Mouse (Mus musculus) fibroblast of lung, adult 2 months (primary cell): ENCODE results near the gene Zfp536.

Experiments
- DNase-seq: peaks from one replicate; pipeline ENCODE4 v3.0.0-alpha.2; 2011; ENCODE audit warnings: low read depth

Zfp536 gene

DNA sequence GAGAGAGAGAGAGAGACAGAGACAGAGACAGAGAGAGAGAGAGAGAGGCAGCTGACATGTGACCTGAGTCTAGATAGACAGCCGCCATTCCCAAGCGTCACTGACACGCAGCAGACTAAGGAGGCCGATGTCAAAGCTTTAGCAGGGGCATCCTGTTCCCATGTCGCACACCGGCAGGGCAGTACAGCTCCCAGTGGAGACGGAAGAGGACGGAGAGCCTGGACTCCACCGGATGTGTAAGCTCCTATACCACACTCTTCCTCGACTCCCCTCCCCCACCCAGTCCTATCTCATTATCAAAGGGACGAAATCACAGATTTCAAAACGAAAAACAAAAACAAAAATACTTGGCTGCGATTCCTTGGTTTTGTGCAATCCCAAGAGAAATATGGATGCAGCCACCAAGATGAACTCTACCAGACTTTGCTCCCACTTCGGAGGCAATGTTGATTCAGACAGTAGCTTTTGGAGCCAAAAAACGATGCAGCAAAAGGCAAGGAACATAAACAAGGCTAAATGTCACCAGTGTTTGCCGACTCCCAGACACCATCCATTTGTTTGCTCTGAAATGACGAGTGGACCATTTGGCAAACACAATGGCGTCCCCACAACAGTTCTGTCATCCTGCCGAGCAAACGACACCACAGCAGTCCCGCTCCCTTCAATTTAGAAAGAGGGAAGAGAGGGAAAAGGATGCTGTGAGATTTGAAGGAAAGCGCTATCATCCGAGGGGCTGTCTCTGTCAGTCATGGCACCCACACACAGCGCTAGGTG is 299.9 kb downstream of the Zfp536 start:
- DNase-seq: no peak

GRCm38 (mm10) chr7:37471726-37472125 is 301.7 kb downstream of the Zfp536 start:
- DNase-seq: no peak

GRCm38 (mm10) chr7:37466477-37467243 is 306.8 kb downstream of the Zfp536 start:
- no peak for DNase-seq

DNA sequence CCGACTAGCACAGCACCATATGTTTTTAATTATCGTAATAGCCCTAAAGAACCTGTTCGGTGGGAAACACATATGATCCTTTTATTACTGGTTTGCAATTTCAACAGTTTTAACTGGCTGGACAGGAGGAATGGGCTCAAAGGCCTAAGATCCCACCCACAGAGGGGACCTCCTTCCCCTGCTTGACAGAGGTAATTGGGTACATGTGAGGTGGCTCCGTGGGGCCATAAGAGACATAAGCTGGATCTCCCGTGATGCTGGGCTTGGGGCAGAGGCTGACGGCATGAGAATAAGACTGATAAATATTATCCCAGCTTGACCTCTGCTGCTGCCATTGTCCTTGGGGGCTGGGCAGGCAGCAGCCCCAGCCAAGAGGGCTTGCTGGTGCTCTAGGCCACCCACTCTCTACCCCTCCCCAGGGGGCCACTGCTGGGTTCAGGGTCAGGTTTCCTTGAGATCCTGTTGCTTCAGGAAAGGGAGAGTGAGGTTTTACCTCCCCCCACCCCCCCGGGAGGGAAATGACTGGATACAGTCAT is 309.2 kb downstream of the Zfp536 start:
- DNase-seq: no peak

DNA sequence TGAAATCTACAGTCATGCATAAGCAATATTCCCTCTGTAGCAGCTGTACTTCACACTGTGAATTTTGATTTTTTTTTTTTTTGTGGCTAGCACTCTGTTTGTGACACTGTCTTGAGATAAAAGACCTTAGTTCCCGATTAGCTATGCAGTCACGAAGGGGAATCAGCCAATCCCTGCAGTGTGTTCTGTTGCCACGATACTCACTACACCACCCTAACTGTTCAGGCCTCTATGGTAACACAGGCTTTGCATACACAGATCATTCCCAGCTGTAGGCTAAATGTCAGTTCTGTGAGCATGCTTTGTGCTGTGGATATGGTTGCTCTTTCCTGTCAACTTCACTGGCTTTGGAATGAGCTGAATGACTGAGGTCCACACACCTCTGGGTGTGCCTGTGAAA is 325.9 kb downstream of the Zfp536 start:
- no peak for DNase-seq

GRCm38 (mm10) chr7:37439912-37440311 is 333.5 kb downstream of the Zfp536 start:
- DNase-seq: no peak

GRCm38 (mm10) chr7:37439117-37439844 is 334.2 kb downstream of the Zfp536 start:
- no peak for DNase-seq

DNA sequence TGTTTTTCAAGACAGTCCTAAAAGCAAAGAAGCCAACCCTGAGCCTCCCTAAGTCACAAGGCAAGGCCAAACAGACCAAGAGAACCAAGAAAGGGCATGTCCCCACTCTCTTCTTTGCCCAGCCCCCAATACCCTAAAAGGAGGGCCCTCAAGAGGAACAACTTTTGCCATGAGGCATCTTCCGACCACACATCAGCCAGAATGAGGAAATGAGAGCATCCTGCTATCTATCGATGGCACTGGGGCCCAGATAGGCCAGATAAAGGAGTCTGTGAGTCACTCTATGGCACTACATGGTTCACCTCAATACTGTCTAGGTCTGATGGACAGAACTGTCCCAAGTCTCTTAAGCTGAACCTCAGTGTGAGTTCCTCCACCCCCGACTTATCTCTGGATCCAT is 335.6 kb downstream of the Zfp536 start:
- DNase-seq: no peak

- no peak for DNase-seq
These were observed 340.3 kb downstream of the Zfp536 start for GRCm38 (mm10) chr7:37433156-37433555.

- no peak for DNase-seq
These were observed 342.0 kb downstream of the Zfp536 start for GRCm38 (mm10) chr7:37431471-37431870.

GRCm38 (mm10) chr7:37426061-37426460 is 347.4 kb downstream of the Zfp536 start:
- no peak for DNase-seq

GRCm38 (mm10) chr7:37422966-37423365 is 350.5 kb downstream of the Zfp536 start:
- DNase-seq: no peak
